Mouse (Mus musculus): ENCODE measurements at regions not wholly inside any gene's neighbourhood (a gene's known extent, or its start where the extent isn't known, plus 50 kb on each side); places are given as distances from the start of the nearest gene placed in this dataset.

DNA sequence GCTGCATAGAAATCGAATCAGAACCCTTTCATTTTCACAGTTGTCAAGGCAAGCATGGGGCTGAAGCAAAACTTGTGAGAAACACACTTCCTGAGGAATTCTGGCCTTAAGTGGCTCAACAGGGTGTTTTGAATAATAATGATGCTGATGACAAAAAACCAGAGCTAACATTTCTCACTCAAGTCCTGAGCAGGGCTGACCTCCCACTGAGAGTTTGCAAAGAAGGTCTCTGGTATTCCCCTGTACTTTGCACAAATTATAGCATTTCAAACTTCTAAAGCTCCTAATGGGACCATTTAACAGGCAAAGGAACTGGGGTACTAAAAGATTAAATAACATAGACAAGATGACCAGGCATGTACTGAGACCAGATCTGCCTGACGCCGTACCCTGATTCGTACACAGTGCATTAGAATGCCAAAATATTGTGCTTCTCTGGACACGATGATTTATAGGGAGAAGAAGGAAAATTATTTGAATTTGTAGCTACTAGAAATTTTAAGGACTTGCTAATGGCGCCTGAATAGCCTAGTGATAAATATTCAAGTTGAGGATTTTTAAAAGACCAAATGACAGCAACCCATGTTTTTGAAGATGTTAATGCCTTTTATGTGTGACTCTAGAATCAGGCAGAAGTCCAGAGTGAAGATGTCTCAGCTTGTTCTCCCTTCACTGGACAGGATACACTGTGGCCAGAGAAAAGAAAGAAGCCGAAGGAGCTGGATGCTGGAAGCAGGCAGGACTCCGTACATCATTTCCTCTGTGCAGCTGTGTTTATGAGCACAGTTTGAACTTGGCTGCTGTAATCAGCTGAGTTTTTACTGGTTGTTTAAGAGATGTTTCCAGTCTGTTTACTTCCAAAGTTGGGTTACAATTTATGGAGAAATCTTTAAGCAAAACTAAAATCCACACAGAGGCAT is 1056.7 kb downstream of the Fam19a2 start:
- no peak for DNase-seq

DNA sequence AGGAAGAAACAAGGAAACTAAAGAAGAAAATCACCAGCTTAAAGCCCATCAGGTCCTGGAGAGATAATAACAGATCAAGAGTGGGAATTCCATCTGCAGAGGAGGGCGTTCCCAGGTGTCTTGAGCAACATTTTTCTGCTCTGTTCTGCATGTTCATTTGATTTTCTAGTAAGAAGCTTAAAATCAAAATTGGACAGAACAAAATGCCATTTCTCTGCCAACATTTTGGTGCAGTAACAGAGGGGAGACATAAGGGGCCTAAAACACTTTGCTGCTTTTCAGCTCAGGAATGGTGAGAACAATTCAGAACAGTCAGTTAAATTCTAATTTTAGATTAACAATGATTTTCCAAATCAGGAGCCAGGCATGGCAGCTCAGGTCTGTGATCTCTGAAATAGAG is 1056.8 kb downstream of the Slc16a7 start:
- DNase-seq = no peak

DNA sequence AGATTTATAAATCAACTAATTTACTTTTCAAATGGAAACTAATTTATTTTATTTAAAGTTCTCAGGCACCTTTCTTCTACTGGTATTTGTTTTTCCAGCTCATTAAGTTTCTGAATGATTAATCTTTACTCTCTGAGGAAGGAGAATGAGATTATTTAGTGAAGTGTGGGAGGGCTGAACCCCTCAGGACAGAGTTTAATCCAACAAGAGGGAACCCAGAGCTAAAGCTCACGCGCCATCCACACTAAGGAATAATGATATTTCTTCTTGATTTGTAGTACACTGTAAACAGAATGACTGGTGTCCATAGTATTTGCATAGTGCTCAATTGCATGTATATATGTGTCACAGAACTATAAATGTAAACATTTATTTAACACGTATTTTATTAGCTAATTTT is 1050.3 kb downstream of the Slc16a7 start:
- no peak for DNase-seq

DNA sequence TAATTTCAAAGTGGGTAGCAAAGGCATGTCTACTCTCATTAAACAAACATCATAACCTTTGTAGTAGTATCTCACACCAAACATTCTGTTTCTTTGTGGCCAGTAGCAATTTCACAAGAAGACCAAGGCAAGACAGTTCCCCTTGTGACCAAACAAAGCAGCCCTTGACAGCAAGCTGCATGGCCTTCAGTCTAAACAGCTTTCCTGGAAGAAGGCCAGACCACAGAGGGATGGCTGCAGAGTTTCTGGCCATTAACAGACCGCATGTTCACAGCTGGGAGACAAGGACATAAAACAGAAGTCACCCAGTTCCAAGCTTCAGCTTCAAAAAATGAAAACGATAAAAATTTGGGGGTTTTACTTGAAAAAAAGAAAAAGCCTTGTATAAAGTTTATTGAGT is 1040.0 kb downstream of the Slc16a7 start:
- peak in 1 of 2 experiments; percentile 4 for DNase-seq

DNA sequence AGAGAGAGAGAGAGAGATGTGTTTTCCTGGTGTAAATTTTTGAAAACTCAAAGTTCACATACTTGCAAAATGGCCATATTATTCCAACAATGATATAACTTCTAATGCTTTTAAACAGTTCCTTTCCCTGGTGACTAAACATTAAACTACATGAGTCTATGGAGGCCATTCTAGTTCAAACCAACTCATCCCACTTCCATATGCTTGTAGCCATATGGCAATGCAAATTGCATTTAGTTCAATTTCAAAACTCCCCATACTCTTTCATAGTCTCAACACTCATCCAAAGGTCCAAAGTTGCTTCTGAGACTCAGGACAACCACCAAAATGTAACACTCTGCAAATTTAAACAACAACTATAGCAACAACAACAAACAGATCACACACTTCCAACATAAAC is 1026.5 kb downstream of the Slc16a7 start:
- no peak for DNase-seq

DNA sequence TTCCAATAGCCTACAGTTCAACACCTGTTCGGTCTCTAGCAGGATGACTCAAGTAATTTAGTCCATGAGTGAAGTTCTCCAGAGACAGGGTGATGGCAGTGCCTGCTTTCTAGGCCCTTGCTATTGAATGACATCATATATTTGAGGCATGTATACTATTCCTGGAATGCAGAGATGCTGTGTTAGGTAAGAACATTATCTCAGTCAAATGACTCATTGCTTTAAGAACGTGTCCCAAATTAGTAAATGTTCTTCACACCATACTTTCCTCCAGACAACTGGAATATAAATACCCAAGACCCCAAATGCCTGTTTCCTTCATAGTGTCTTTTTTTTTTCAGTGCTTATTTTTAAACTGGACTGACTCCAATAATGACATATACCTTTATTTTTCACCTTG is 1018.3 kb downstream of the Slc16a7 start:
- no peak for DNase-seq

DNA sequence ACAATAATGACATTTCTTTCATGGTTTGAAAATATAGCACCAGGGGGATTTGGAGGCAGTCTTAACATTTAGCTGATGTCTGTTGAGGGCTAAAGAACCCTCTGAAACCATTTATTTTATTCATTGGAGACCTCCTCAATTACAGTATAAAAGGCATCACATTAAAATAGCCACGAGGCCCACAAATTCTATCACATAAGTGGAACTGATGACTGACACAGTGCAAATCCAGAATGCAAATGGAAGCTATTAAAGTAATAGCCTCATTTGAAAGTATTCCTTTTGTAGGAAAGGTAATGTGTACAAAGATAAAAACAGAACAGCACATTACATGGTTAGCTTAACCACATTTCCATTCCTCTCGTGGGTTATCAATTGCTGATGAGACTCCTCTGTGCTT is 986.6 kb downstream of the Slc16a7 start:
- DNase-seq = no peak

DNA sequence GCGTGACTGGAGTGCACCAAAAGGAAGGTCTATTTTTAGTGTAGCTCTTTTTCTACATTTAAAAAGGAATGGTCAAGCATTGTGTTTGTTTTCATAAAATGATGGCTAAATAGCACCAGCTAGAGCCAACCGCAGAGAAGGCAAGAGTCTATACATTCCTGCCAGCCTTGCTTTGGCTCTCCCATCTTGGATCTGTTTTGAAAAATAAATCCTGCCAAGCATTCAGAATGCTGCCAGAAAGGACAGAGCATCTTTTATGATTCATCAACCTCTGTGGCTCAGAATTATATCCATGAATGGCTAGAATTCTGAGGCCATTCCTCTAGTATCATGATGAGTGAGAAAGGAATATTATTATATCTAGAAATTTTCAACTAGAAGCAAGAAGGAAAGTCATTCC is 979.6 kb downstream of the Slc16a7 start:
- DNase-seq = no peak

DNA sequence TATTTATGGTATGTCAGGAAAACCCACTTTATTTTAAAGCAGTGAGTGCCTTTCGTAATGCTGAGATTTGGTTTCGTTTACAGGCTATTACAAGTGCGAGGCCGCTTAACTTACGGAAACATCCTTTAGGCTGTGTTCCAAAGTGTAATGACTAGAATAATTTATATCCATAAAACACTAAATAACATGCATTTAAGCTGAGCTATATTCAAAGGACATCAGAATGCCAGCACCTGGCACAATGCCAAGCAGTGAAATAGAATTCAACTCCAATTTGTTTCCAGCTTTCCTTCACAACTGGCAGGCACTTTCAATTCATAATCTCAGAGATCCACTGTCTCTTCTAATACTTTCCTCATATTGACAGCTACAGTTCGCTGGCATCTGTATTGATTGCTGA is 972.7 kb downstream of the Slc16a7 start:
- DNase-seq = no peak

DNA sequence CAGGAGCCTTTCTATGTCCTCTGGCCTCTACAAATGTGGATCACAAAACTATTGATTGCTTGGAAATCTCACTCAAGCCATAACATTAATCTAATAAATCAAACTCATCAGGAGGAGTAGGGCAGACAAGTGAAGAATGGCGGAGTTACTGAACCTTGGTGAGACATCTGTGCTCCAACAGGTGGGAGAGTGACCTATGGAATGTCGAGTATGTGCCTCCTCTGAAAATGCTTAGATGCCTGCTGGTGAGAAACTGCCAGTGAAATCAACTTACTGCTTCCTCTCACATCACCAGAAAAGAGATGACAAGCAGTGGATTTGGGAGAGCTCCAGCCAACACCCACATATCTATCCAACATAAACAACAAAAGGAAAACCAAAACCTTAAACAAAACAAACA is 965.8 kb downstream of the Slc16a7 start:
- no peak for DNase-seq

All from cerebellum, postnatal 36 days (tissue).